Mouse (Mus musculus) brain, adult 2 months (tissue): ENCODE data around the gene Nusap1.
"Not testable (repeated sequence)": the region's sequence is repeated elsewhere in the genome, so short reads cannot be mapped to it uniquely, and the experiment has no call there.

Experiments
- DNase-seq: peaks from one replicate; pipeline ENCODE4 v3.0.0; 2011; ENCODE audit warnings: low read depth, low spot score

Nusap1 gene

GRCm38 (mm10) chr2:119641214-119641912, 23.3 kb downstream of the Nusap1 start:
- DNase-seq: no peak

DNA sequence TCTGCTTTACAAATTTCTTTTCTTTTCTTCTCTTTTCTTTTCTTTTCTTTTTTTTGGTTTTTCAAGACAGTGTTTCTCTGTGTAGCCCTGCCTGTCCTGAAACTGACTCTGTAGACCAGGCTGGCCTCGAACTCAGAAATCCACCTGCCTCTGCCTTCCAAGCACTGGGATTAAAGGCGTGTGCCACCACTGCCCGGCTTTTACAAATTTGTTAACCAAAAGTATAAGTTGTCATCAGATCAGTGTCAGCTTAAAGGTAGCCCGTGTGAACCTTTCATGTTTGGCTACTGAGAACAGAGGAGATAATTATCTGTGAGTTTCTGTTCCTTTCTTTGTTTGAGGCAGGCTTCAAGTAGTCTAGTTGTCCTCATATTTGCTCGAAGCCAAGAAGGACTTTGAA, 26.2 kb downstream of the Nusap1 start:
- DNase-seq: no peak

DNA sequence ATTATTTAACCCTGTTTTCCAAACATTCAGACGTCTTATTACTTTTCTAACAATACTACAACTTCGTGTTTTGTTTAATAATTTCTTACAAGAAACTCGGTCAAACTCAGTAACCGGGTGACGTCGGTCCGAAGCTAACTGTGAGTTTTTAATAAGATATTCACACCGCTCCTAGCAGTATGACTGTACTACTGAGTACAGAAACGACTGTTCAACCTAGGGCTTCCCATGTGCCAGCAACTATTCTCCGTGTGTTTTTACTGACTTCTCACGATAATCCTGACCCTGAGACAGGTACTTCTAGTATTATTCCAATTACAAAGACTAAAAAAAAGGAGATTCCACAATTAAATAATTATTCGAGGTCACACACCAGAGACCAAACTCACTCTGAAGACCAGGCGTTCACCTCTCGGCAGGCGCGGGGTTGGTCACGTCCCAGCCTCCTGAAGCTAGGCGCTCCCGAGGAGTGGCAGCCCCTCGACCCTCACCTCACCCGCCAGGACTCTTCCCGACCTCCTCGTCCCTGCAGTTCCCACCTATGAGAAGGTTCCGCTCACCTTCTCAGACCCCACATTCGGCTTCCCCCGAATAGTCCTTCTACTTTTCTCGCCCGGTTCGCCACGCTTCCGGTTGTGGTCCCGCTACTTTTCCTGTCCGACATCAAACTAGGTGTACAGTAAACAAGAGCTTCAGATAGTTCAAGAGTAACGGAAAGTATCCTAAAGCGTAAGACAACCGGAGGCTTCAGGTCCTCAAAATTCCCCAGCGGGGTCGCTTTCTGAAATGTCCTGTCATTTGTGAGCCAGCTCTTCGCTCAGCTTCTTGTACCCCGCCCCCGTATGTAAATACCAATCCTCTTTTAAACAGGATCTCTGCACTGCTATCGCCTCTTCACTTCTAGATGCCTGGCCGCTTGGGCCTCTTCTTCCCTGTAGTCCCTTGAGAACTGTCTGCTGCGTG, 44.4 kb downstream of the Nusap1 start, which contains the start of gene Ndufaf1:
Ndufaf1 (minus strand) TSS at position 608 of the 963 bp plus-strand sequence.
- peak; percentile 93 for DNase-seq

DNA sequence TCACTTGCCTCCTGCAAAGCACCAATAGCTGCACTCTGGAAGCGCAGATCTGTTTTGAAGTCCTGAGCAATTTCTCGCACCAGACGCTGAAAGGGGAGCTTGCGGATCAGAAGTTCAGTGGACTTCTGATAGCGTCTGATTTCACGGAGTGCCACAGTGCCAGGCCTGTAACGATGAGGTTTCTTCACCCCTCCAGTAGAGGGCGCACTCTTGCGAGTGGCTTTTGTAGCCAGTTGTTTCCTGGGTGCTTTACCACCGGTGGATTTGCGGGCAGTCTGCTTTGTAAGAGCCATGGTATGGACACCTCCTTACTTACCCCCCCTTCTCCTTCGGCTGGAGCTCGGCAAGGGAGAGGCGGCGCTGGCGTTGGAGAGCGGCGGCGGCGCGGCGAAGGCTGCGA, 47.6 kb downstream of the Nusap1 start:
- DNase-seq: not testable (repeated sequence)

DNA sequence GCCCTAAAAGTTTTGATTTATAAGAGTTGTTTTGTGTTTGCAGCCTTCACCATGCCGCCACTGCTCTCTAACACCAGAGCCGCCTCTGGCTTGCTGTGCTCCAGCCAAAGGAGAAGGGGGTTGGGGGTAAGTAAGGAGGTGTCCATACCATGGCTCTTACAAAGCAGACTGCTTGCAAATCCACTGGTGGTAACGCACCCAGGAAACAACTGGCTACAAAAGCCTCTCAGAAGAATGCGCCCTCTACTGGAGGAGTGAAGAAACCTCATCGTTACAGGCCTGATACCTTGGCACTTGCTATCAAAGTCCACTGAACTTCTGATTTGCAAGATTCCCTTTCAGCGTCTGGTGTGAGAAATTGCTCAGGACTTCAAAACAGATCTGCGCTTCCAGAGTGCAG, 50.9 kb downstream of the Nusap1 start:
- peak; percentile 30 for DNase-seq

DNA sequence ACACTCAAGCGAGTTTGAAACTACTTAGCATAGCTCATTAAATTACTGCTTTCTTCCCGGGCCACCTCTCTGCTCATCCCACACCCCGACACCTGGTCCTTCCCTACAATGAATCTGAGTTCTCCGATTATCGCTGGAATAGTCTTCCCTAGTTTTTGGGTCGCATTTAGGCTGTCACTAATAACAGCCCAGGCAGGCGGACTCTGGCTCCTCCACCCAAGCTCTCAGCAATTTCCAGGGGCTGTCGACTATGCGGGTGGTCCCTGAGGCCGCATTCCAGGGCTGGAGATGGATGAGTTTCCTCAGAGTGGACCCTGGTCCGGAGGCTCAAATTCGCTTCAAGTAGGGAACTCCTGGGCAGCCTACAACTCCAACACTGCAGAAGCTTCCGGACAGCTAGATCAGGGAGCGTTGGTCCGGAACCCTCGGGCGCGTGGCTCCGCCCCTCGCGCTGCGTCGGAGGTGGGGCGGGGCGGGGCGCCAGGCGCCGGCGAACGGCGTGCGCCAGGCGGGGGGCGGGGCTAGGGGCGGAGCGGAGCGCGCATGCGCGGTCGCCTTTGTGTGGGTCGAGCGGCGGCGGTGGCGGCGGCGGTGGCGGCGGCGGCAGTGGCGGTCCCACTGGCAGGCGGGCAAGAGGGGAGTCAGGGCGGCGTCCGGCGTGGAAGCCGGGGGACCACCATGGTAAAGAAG, 56.6 kb downstream of the Nusap1 start, which contains the start of gene Rtf1:
Rtf1 (plus strand) TSS at position 544 of the 690 bp plus-strand sequence.
- peak; percentile 92 for DNase-seq

DNA sequence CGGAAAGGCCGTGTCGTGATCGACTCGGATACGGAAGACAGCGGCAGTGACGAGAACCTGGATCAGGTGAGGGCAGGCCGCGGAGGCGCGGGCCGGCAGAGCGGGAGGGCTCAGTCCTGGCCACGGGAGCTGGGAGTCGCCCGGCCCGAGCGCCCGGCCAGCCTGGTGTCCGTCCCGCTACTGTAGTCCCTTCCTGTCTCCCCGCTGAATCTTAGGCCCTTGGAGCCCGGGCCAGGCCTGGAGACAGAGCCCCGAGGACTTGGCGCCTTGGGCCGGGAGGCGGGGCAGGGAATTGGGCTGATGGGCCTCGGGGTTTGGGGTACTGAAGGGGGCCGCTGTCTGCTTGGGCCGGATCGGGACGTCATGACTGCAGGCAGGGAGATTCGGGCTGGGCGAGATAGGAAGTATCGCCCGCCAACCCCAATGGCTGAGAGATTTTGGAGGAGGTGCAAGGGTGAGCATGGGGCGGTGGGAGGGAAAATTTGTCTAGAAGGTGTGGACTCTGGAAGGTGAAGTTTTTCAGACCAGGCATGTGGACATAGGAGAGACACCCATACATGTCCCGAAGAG, 57.2 kb downstream of the Nusap1 start:
- DNase-seq: peak; percentile 11

DNA sequence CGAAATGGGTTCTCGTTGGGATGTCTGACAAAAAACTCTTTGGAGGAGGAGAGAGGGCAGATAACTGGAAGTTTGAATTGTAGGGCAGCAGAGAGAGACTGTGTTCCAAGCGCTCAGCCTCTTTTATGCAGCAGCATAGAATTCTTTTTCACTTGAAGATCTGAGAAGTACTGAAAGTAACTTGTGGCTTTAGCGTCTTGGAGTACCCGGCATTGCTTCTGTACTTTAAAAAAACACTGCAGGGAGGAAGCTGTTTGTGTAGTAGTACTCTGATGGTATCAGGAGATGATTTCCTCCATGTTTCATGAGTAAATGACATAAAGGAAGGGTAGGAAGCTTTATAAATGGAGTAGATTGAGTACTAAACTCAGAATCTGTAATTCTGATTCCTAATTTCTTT, 57.7 kb downstream of the Nusap1 start:
- DNase-seq: no peak

GRCm38 (mm10) chr2:119683706-119684105, 65.6 kb downstream of the Nusap1 start:
- DNase-seq: no peak

DNA sequence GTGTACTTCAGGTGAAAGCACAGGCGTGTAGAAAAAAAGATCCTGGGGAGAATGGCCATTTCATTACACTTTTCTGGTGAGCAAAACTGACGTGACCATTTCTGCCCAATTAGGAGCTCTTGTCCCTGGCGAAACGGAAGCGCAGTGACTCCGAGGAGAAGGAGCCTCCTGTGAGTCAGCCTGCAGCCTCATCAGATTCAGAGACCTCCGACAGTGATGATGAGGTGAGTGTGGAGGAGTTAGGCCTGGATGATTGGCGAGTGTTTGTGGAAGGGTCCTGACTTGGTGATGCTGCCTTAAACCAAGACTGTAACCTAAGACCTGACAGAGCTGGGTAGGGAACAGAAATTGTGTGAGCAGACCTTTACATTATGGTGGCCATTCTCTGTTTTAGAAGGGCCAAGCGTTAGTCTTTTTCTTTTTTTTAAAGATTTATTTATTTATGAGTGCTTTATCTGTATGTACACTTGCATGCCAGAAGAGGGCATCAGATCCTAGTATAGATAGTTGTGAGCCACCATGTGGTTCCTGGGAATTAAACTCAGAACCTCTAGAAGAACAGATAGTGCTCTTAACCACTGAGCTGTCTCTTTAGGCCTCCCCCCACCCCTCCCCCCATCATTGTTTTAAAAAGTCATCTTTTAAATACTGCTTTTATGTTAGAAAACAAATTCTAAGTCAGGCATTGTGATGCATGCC, 74.1 kb downstream of the Nusap1 start:
- DNase-seq: peak; percentile 42

- DNase-seq: no peak
Observed at GRCm38 (mm10) chr2:119694826-119695225, 76.7 kb downstream of the Nusap1 start.

GRCm38 (mm10) chr2:119696111-119696510, 78.0 kb downstream of the Nusap1 start:
- peak; percentile 27 for DNase-seq

GRCm38 (mm10) chr2:119698472-119698871, 80.4 kb downstream of the Nusap1 start:
- DNase-seq: no peak

GRCm38 (mm10) chr2:119699962-119700361, 81.9 kb downstream of the Nusap1 start:
- DNase-seq: peak; percentile 56
